Mouse (Mus musculus): ENCODE measurements at regions not wholly inside any gene's neighbourhood (a gene's known extent, or its start where the extent isn't known, plus 50 kb on each side); places are given as distances from the start of the nearest gene placed in this dataset.
A peak's percentile ranks its signal among the peaks of the same experiment; 100 is the strongest.
"Not testable (repeated sequence)": the region's sequence is repeated elsewhere in the genome, so short reads cannot be mapped to it uniquely, and the experiment has no call there.

DNA sequence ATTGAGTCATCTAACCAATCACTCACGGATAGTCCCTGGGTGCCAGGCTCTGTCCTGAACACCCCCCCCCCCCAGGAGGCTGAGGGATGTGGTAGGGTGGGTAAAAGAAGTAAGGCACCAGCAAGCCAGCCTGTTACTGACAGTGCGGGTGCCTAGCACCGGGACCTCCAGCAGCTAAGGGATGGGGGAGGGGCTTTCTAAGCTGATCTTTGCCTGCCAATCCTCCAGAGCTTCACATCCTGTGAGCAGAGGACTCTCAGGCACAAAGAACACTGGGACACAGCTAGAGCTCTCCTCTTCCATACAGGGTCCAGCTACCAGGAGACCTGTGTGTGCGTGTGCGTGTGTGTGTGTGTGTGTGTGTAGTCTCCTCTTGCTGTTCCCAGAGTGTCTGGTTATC, 215.9 kb downstream of the Matn1 start:
- no peak for DNase-seq (ENCODE audit: low spot score)

DNA sequence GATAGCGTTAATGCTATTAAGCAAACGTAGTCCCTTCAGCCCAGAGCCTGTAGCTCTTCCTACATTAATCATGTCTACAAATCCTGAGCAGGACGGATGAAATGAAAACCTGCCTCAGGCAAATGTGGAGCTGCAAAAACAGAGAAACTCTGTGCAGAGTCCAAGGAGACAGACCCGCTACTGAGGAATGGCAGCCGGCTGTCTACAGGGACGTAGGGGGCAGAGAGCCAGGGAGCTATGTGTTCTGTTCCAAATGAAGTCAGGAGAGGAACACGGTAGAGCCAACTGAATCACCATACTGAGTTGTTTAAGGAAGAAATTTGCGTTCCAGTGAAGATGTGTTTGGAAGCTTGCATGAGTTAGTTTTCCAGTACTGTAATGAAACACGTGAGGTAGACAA, 217.3 kb downstream of the Matn1 start:
- DNase-seq (ENCODE audit: low spot score): no peak

DNA sequence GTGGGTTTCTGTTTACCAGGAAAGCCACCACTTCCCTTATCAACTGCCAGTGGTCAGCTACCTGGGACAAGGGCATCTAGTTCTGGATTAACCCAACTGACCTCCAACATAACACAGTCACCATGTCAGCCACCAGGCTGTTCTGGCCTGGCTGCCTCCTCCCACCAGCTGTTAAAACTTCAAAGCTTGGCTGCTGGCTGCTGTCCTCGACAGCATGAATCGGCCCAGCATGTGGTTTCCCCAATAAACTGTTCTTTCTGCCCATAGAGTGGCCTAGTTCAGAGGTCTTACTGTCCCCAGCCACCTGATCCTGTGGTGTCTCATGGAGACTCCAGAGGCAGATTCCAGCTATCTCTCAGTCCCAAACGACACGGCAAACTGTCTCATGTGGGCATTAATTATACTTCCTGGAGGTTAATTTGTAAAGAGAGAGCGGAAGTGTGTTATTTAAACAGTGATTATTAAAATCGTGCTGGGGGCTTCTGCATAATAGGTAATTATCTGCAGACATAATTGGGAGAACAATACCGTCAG, 219.7 kb downstream of the Matn1 start:
- DNase-seq (ENCODE audit: low spot score): no peak

GRCm38 (mm10) chr4:131166574-131167270, 222.5 kb downstream of the Matn1 start:
- DNase-seq (ENCODE audit: low spot score): no peak

DNA sequence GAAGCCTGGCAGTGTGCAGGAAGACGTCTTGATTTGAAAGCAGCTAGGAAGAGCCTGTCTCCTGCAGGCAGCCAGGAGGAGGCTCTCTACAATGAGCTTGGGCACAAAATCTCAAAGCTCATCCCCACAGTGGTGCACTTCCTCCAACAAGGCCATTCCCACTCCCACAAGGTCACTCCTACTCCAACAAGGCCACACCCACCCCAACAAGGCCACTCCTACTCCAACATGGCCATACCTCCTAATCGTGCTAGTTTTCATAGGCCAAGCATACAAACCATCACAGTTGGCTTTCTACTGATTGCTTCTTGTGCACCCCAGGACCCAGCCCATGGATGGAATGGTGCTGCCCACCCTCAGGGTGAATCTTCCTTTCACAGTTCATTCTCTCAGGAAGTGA, 223.7 kb downstream of the Matn1 start:
- no peak for DNase-seq (ENCODE audit: low spot score)

GRCm38 (mm10) chr4:131173783-131174460, 229.7 kb downstream of the Matn1 start:
- no peak for DNase-seq (ENCODE audit: low spot score)

DNA sequence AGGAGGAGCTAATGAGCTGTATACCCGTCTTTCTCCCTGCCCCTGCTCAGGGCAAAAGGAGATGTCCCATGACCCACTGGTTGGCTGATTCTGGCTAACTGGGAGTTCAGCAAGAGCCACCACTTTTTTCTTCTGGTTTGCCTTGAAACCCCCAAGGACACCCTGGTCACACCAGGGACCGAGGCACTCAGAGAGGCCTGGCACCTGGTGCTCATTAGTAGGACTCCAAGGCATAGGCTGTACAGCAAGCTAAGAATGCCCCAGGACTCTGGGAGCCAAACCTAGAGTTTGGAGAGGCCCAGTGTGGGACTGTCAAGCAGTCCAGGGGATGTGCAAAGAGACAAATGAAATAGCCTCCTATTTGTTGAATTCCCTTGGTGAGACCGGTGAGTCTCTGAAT, 232.5 kb downstream of the Matn1 start:
- no peak for DNase-seq (ENCODE audit: low spot score)

GRCm38 (mm10) chr4:131177889-131178288, 233.7 kb downstream of the Matn1 start:
- no peak for DNase-seq (ENCODE audit: low spot score)

DNA sequence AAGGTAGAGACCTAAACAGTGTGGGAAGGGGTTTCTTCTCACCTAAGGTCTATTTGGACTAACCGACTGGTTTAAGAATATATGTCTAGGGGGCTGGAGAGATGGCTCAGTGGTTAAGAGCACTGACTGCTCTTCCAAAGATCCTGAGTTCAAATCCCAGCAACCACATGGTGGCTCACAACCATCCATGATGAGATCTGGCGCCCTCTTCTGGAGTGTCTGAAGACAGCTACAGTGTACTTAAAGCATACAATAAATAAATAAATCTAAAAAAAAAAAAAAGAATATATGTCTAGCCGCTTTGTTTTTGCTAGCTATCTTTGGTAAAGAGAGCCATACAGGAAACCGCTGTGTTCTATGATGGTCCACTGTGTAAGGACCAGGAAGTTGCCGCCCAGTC, 234.5 kb downstream of the Matn1 start:
- DNase-seq (ENCODE audit: low spot score): not testable (repeated sequence)

DNA sequence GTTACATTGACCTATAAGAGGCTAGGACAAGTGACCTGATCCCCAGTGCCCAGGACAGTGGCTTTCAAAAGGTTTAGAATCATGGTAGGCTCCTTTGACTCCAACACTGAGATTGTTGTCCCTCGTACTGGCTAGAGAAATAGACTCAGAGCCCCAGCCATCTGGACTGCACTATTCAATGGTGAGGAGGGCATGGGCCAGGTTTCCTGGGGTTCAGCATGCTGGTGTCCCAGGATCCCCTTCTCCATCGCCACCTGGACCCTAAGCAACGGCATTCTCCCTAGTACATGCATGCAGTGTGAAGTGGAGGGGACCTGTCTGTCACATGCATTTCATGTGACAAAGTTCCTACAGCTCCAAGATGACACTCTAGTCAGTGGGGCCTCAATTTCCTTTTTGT, 243.9 kb downstream of the Matn1 start:
- DNase-seq (ENCODE audit: low spot score): no peak

DNA sequence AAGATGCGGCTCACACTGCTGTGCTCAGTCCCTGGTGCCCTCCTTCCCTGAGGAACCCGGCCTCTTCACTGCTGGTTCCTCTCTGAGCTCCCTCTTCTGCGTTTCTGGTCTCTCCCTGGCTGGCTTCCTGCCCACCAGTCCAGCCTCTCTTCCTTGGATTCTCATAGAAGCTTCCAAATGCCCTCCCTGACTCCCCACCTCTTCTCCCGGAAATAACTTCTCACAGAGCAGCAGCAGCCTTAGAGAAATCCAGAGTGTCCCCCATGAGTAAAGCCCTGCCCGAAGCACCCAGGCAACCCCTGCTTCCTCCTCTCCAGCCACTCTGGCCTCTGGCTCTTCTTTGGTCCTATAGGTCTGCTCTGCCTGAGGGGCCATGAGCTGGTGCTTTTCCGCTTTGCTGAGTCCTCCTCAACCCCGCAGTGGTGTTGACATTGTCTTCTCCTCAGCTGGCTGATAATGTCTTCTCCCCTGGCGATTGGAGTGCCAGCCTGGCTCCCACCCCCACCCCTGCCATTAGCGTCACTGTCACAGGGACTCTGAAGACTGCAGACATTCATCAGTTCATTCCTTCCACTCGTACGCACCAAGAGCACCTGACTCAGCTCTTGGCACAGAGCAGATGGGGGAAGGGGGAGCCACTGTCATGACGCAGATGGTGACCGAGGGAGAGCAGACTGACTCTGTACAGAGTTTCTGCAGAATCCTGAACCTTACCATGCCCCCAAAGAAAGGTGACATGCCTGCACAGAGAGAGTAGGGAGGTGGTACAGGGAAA, 247.1 kb downstream of the Matn1 start:
- DNase-seq (ENCODE audit: low spot score): no peak

DNA sequence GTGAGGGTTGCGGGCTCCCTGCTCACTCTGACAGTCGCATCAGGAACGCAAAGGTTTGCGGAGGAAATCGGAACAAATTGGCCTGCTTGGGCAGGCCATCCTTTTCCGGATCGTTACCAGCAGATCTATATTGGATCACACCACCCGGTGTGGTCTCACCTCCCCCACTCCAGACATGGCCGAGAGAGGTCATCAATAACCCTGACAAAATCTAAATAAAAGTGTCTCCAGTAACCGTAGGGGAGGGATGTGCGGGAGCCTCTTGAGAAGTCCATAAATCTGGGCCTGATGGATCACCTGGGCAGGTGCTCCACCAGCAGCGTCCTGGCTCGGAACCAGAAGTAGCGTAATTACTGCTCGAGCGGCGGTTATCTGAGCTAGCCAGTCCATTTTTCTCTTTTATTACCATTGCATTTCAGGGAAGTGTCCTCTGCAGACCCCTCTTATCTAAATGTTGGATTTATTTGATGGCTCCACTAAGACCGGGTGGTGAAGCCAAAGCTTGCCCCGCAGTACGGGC, 249.8 kb downstream of the Matn1 start:
- no peak for DNase-seq (ENCODE audit: low spot score)

- DNase-seq (ENCODE audit: low spot score): peak; percentile 26
Observed at GRCm38 (mm10) chr4:131196147-131196546, 252.0 kb downstream of the Matn1 start.

GRCm38 (mm10) chr4:131203721-131204120, 259.5 kb downstream of the Matn1 start:
- DNase-seq (ENCODE audit: low spot score): no peak

DNA sequence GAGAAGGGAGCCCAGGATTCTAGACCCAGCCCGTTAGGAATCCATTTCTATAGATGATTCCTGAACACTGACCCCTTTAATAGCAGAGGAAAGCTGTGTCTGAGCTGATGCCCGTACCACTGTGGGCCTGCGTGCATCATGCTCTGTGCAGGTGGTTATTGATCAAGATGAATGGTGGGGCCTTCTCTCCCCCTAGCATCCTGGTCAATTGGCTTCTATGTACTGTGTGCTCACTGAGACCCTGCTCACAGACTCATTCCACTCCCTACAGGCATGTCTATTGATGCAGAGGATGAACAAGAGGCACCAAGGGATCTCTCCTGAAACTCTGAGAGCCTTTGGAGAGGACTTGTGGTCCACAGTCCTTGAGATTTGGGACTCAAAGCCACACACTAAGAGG, 260.5 kb downstream of the Matn1 start:
- DNase-seq (ENCODE audit: low spot score): no peak

GRCm38 (mm10) chr4:131205127-131205526, 260.9 kb downstream of the Matn1 start:
- no peak for DNase-seq (ENCODE audit: low spot score)

DNA sequence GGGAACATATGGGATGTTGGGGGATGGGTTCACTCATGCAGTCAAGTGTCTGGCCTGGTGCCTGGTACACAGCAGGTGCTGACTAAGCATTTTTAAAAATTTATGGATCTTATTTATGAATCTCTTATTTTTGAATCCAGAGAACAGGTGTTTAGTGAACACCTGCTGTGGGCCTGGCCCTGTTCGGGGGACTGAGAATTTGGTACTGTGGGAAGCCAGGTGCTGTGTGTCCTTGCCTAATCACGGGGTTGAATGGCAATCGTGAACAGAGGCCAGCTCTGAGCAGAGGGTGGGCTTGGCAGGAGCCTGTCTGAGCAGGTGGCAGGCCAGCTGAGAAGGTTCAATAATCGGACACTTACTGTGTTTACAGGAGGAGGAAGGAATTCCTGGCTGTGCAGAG, 261.5 kb downstream of the Matn1 start:
- no peak for DNase-seq (ENCODE audit: low spot score)

DNA sequence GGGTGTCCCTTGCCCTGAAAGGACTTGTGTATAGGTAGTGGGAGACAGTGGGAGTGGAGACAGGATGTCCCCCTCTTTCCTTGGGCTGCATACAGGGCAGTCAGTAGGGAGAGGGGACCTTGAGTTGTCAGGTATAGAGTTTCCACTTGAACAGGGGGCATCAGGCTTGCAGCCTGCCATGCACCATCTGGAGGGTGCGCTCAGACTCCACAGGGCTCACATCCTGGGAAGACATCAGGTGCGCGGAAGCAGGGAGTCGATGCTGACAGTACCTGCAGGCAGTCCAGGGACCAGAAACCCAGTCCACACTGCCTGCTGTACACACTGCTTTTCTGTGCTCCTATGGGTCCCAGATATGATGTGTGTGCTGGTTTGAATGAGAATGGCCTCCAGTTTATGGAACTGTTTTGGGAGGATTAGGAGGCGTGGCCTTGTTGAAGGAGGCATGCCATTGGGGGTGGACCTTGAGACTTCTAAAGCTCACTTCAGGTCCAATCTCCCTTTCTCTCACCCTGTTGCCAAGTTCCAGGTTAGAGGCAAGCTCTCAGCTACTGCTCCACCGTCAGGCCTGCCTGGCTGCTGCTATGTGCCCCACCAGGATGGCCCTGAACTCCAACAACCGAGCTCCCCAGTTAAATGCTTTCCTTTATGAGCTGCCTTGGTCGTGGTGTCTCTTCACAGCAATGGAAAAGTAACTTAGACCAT, 262.1 kb downstream of the Matn1 start:
- no peak for DNase-seq (ENCODE audit: low spot score)

GRCm38 (mm10) chr4:131206886-131207200, 262.7 kb downstream of the Matn1 start:
- DNase-seq (ENCODE audit: low spot score): no peak

DNA sequence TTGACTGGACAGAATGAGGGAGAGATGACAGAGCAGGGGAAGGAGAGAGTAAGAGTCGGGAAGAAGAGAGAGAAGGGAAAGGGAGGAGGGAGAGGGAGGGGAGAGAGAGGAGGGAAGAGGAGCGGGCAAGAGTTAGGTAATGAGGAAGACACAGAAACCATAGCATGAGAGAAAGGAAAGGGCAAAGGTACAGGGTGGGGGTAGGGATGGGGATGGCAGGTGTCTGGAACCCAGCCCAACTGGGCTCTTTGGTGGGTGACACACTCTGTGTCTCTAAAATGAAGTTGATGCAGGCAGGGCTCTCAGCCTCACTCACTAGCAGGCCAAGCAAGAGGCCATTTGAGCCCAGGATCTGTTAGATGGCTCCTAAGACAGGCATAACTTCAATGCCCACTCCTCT, 263.1 kb downstream of the Matn1 start:
- DNase-seq (ENCODE audit: low spot score): no peak

- DNase-seq (ENCODE audit: low spot score): no peak
Observed at GRCm38 (mm10) chr4:131208166-131208565, 264.0 kb downstream of the Matn1 start.

- no peak for DNase-seq (ENCODE audit: low spot score)
Observed at GRCm38 (mm10) chr4:131208637-131209036, 264.5 kb downstream of the Matn1 start.
